Mouse (Mus musculus) fibroblast of lung, adult 2 months (primary cell): ENCODE measurements around the gene Hoxa6.

Experiments used
- DNase-seq: peaks from one replicate; pipeline ENCODE4 v3.0.0-alpha.2; 2011; ENCODE audit warnings: low read depth

Gene Hoxa6

DNA sequence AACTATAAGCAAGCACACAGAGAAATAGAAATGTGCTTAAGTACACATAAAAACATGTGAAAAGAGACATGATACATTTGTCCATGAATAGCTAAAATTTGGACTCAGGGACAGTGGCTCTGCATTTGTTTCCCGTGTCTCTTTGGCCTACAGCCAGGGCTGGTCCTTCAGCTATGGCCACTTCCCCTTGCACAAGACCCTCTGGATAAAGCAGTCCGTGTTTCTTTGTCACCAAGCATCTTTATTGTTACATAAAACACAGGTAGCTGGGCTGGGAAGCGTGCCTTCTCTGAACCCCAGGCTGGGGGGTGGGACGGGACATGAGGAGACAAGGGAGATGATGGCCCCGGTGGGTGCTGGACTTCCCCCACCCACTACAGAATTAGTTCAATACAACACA, 5.7 kb upstream of the Hoxa6 start:
- no peak for DNase-seq

DNA sequence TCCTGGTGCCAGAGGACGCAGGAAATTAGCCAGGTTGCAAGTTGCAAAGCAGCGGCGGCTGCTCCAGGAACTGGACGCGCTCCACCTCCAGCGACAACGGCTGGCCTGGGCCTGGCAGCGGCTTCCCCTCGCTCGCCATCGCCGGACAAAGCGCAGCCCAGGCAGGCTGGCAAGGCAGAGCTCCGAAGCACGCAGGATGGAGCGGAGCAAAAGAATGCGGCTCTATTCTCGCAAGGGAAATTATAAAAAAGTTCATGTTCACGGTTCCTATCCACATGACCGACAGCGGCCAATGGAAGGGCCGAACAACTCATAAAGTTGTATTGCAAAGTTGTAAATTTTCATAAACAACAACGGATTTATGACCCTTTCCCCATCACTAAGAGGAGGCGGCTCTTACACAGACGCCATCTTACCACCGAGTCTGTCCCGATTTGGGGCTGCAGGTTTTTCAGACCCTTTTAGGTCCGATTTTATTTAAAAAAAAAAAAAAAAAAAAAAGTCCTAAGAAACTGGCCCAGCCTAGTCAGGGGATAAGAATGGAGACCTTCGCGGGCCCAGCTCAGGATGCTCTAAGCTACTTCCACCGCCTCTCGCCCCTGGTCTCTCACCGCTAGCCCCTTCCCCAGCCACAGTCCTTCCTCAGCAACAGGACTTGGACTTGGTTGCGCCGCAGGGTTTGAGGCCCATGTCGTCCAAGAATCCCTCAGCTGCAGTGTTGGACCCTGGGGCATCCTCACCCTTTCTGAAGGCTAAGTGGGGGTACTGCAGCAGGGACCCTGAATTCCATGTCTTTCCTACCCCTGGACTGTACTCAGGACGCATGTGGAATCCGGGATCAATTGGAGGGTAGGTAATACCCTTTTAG, 4.8 kb upstream of the Hoxa6 start, which contains the start of the genes Hoxa3 and Gm28308:
Gene Hoxa3 (minus strand): TSS at position 218 of the 868 bp plus-strand sequence.
Gene Gm28308 (minus strand): TSS at position 221 of the 868 bp plus-strand sequence.
- no peak for DNase-seq

DNA sequence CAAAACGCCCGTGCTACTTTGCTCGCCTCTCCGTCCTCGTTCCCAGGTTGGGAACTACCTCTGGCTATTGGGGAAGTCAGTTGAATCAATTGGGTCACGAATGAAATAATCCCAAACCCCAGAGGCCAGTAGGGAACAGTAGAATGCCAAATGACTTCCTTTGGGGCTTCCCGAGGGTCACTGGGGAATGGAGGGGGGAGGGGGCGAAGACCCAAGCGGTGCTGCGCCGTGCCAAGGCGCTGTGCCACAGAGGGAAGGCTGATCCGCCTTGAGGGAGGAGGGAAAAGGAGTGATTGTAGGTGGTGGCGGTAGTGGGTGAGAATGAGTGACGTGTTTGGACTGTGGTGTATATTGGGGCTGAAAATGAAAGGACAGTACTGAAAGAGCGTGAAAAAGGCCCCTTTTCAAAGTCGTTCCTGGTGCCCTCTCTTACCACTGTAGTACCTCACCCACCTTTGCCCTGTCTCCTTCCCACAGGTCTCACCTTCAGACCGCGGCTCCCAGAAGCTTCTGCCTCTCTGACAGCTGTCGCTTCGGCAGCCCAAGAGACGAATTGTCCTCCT, 4.1 kb upstream of the Hoxa6 start:
- no peak for DNase-seq

DNA sequence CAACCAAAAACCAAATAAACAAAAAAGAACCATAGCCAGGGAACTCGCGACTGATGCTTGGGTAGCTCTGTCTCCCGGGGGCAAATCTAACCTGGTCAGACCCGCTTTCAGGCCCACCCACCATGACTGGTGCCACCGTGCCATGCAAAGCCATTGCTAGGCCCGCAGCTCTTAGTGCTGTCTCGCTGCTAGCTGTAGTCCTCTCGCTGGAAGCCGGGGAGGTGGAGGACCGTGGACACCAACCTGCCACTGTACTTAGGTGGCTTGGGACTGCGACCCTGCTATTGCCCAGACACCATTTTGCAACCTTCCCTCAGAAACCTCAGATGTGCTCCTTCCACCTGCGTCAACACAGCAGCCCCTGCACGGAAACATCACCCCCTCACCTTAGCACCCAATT, 3.4 kb upstream of the Hoxa6 start:
- DNase-seq = no peak

DNA sequence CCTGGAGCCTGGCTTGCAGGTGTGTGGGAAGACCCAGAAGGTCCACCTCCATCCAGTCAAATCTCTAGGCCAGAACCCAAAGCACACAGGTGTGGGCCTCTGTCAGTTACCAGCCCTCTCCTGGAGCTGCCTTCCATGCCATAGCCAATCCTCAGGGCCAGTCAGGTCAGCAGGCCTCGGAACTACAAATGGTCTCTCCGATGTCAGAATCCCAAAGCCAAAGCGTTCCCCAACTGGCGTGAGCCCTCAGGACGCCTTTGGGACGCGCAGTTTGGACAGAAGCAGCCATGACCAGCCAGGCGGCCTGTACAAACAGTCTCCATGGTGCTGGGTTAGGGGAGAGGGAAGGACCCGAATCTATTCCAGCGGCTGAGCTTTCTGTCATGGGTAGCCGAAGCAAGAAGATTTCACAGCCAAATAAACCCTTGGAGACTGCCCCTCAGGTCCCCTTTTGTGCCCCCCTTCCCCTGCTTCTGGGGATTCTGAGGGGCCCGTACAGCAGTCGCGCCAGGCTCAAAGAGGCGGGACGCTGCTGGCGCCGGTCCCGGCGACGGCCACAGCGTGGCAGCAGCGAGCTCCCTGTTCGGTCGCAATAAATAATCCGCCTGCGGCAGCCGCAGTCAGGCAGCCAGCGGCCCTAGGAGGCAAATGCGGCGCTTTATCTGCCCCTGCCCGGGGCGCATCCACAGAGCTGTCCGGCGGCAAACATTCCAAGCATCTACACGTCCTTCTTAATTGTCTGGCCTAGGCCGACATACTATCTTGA, 2.8 kb upstream of the Hoxa6 start:
- peak; percentile 40 for DNase-seq

- no peak for DNase-seq
These were observed 1.1 kb upstream of the Hoxa6 start for GRCm38 (mm10) chr6:52209685-52210046.

DNA sequence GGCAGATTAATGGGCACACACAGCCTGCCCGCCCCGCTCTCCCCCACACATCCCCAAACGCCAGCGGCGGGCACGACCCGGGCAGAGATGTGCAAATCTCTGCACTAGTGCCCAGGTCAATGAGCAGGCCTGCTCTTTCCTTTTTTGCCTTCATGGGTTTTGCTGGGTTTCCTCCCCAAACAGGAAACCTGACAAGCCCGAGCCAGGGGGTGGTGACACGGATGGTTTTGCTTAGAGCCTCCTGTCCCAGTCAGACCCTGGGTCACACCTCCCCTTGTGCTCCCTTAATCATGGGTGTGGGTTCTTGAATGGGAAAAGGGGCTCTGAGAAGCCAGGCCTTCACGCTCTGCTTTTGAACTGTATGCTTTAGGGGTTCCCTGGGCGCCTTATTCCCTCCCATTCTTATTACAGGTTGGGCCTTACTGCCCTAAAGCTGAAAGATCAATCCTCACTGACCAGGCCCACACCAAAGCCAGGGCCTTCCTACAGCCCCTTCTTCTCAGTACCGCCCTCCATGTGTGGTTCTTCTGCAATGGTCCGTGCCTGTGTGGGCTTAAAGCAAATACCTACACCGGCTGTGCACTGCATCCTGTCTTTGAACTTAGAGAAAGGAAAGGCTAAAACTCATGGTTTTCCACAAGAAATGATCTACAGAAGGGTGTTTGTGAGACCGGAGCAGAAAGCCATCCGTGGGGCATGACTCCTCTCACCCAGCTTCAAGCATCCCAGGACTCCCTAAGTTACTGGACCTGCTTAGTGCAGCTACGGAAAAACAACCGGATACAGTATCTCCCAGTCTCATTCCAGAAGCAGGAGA, 554 bp upstream of the Hoxa6 start:
- no peak for DNase-seq

GRCm38 (mm10) chr6:52207684-52207976, 892 bp downstream of the Hoxa6 start:
- DNase-seq = no peak

DNA sequence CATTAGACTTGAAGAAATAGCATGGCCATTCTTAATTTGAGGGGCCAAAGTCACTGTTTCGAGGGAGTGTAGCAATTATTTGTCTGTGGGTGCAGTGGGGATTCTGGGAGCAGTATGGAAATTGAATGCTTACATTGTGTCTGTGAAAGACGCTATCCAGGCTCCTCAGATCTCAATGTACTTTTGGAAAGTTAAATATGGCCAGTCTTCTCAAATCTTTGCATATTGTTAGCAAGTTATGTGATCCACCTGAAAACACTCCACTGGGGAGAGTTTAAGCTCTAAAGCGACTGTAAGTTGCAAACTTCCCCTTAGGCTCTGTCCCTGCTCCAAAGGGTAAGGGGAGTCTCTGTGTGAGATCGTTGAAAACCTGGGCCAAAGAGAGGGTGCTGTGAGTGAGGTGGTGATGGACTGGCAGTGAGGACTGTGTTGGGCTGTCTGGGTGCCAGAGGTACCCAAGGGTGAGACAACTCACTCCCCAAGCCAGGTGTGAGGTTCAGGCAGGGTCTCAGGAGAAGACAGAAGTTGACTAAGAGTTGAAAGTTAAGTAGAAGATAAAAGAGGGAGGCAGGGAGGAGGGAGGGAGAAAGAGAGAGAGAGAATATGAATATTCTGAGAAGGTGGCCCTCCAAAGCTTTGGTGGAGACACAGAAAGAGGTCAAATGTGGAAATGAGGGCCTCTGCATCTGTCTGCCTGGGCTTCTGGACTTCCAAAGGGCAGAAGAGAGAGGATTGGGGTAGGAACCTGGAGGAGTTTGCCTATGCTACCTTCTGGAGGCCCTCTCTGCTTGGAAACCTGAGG, 1.4 kb downstream of the Hoxa6 start:
- DNase-seq = no peak

- DNase-seq = no peak
These were observed 2.6 kb downstream of the Hoxa6 start for GRCm38 (mm10) chr6:52205638-52206621.

GRCm38 (mm10) chr6:52205221-52205620, 3.3 kb downstream of the Hoxa6 start:
- DNase-seq = no peak

GRCm38 (mm10) chr6:52204050-52204752, 4.3 kb downstream of the Hoxa6 start, which contains the start of gene Hoxa5:
Gene Hoxa5 (minus strand): TSS chr6:52204587.
- DNase-seq = peak; percentile 66

DNA sequence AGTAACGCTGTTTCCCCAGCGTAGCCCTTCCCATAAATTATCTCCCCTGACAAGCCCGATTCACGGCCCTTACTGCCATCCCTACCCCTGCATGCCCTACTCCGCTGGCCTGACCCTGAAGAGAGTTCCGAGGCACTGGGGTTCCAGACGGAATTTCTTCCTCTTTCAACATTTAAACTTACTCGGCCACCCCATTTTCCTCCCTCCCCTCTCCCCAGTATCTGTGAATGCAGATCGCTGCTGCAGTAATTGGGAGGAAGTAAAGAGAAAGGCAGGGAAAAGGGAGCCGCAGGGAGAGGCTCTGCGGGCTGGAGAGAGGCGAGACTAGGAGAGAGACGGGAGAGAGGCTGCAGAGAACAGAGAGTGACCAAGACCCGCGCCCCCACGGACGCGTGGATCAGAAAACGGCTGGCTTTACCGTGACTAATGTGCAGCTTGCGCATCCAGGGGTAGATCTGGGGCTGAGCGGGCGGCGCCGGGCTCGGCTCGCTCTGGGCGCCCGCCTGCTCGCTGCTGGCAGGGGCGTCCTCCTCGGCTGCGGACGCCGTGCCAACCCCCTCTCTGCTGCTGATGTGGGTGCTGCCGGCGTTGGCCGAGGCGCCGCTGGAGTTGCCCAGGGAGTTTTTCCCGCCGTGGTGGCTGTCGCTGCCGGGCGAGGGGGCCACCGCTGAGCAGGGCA, 5.0 kb downstream of the Hoxa6 start:
- no peak for DNase-seq

- DNase-seq = no peak
These were observed 5.5 kb downstream of the Hoxa6 start for GRCm38 (mm10) chr6:52203121-52203370.

GRCm38 (mm10) chr6:52202362-52203120, 6.0 kb downstream of the Hoxa6 start:
- no peak for DNase-seq

- no peak for DNase-seq
These were observed 7.3 kb downstream of the Hoxa6 start for GRCm38 (mm10) chr6:52201269-52201668.

DNA sequence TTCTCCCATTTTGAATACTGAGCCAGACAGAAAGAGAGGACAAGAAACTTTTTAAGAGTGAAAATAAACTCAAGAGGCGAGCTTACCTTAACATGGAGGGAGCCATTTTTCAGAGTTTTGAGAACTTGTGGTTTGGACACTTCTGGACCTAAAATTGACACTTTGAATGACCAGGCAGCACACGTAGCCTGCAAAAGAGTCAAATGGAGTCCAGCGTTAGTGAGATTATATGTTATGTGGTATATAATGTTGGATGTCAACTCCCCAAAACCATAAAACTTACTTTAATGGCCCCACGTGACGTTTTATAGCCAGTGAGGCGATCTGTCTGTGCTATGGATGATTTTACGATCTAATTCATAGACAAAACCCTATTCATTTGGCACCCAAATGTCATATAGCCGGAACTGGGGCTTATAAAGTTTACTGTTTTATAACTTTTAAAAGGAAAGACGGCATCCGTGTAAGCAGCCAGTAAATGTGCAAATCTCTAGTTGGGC, 7.7 kb downstream of the Hoxa6 start:
- DNase-seq = no peak

DNA sequence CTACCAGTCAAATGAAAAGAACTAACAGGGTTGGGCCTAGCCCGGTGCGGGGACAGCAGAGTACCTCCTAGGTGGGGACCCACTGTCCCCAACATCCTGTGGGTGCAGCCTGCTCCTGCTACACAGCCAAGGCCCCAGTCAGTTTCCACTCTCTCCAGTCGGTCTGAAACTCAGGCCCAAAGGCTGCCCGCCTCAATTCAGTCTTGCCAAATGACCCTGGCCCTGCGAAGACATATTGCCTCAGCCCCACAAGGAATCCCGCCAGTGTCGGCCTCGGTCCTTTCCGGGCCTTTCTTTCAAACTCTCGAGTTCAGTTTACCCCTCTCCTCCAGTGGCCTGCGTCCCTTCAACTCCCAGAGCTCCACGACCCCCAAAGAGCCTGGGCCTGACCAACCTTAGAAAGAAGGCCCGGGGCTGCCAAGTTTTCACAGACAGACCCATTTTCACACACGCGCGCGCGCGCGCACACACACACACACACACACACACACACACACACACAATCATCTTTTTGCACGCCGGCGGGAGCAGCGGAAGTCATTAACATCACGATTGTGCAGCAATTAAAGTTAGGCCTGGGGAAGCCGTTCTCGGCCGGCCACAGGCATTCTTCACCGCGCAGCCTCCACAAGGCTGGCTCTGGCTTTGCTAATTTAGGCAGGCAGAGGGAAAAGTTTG, 8.3 kb downstream of the Hoxa6 start:
- no peak for DNase-seq
